ENCODE assay signal across 26 mouse cellular contexts in genomic region chr5:80039431-80039830, GRCm38 (mm10).
DNase-seq lines count a peak whose midpoint lies in the region; ATAC-seq and TF ChIP-seq lines count a peak whose summit lies in the region.
"Had no signal": no experiment of that assay in that cellular context is flagged by ENCODE, and none has a peak within 500 bp of the region (broad histone marks: within the 10 kb centered on the region; RNA-seq: fewer than 3 reads in every experiment).

No protein-coding gene starts in this region.

- intact Hi-C loops in gastrocnemius, postnatal 14 days (cut with DNase I; ENCODE audit: low total_unique reads), result no loop called here

- no peak for TF ChIP-seq POLR2A in kidney, adult 2 months (IDR thresholded peaks at IDR 0.05; ENCODE audit: low read depth, low read length)

- ATAC-seq in kidney, embryonic 16.5 days (ENCODE audit: low FRiP score, low TSS enrichment), result peak; percentile 92
- ATAC-seq: CD4-positive, CD25-positive, alpha-beta regulatory T cell, adult 4 months; forebrain, embryonic 13.5 days; inflammation-experienced regulatory T-cells, adult 6 months; lung, postnatal 0 days; midbrain, embryonic 16.5 days had no signal

- H3K27me3 ChIP-seq in kidney, embryonic 16.5 days (ENCODE audit: insufficient read depth, low read length), result no peaks in the 10 kb centered on the region
- H3K27me3 ChIP-seq in kidney, adult 2 months (replicated peaks; ENCODE audit: control insufficient read depth, insufficient read depth, low read length), result no peaks in the 10 kb centered on the region
- H3K27me3 ChIP-seq: embryonic facial prominence, embryonic 15.5 days; forebrain, embryonic 13.5 days; limb, embryonic 15.5 days; liver, embryonic 13.5 days had no signal

- no peak overlapping the region for H3K4me3 ChIP-seq in kidney, embryonic 16.5 days (ENCODE audit: low read length)
- H3K4me3 ChIP-seq in kidney, adult 2 months (ENCODE audit: insufficient read depth, low read depth, low read length), result no peak overlapping the region
- H3K4me3 ChIP-seq: embryonic facial prominence, embryonic 15.5 days; forebrain, embryonic 13.5 days; limb, embryonic 10.5 days; limb, embryonic 15.5 days; liver, embryonic 13.5 days had no signal

- H3K27ac ChIP-seq in kidney, embryonic 16.5 days (ENCODE audit: low read length), result no peak overlapping the region
- no peak overlapping the region for H3K27ac ChIP-seq in kidney, adult 2 months (ENCODE audit: insufficient read depth, low read depth, low read length)
- H3K27ac ChIP-seq: embryonic facial prominence, embryonic 15.5 days; forebrain, embryonic 13.5 days; limb, embryonic 10.5 days; limb, embryonic 15.5 days; liver, embryonic 13.5 days had no signal

- H3K4me1 ChIP-seq in kidney, embryonic 16.5 days (ENCODE audit: insufficient read depth, low read length), result no peaks in the 10 kb centered on the region
- H3K4me1 ChIP-seq in kidney, adult 2 months (ENCODE audit: control insufficient read depth, insufficient read depth, low read length), result no peaks in the 10 kb centered on the region
- H3K4me1 ChIP-seq: embryonic facial prominence, embryonic 15.5 days; forebrain, embryonic 13.5 days; limb, embryonic 10.5 days; limb, embryonic 15.5 days; liver, embryonic 13.5 days had no signal

- no peaks in the 10 kb centered on the region for H3K36me3 ChIP-seq in kidney, embryonic 16.5 days (ENCODE audit: insufficient read depth, low read length)
- H3K36me3 ChIP-seq in kidney, adult 2 months (ENCODE audit: control insufficient read depth, insufficient read depth, low read length), result no peaks in the 10 kb centered on the region
- H3K36me3 ChIP-seq: embryonic facial prominence, embryonic 15.5 days; limb, embryonic 10.5 days; limb, embryonic 15.5 days; liver, embryonic 13.5 days had no signal

- H3K4me2 ChIP-seq in kidney, embryonic 16.5 days (replicated peaks; ENCODE audit: low read depth, low read length), result no peak overlapping the region
- H3K4me2 ChIP-seq: embryonic facial prominence, embryonic 15.5 days; forebrain, embryonic 13.5 days; limb, embryonic 15.5 days; liver, embryonic 13.5 days had no signal

- H3K9ac ChIP-seq in kidney, embryonic 16.5 days (replicated peaks; ENCODE audit: low read length), result no peak overlapping the region
- H3K9ac ChIP-seq: embryonic facial prominence, embryonic 15.5 days; forebrain, embryonic 13.5 days; limb, embryonic 15.5 days; liver, embryonic 13.5 days had no signal

- 47% methylated on average over 2 of the region's 2 CpGs for WGBS in kidney, embryonic 16.5 days
- WGBS in kidney, adult 2 months, result 38% methylated on average over 2 of the region's 2 CpGs

- no peaks in the 10 kb centered on the region for H3K9me3 ChIP-seq in kidney, embryonic 16.5 days (ENCODE audit: low read length)
- H3K9me3 ChIP-seq: embryonic facial prominence, embryonic 15.5 days; forebrain, embryonic 13.5 days; limb, embryonic 10.5 days; limb, embryonic 15.5 days; liver, embryonic 13.5 days had no signal

- peak; percentile 7 to 8 for DNase-seq in frontal cortex, postnatal 36 days (ENCODE audit: low spot score in 2 of 2)
- no peak for DNase-seq in frontal cortex, postnatal 10 days (ENCODE audit: low spot score in 2 of 2)
- no peak for DNase-seq in kidney, adult 2 months
- peak; percentile 21 for DNase-seq in brain, adult 2 months (ENCODE audit: low read depth, low spot score)
- peak; percentile 13 for DNase-seq in retina, embryonic 14.5 days (ENCODE audit: low spot score)
- DNase-seq in gastrocnemius, postnatal 14 days, result no peak
- DNase-seq: adrenal gland, postnatal 14 days; cerebellum, adult 11-12 months; cerebellum, adult 9-11 months; gastrocnemius, postnatal 10 days; heart, postnatal 14 days; kidney, adult 11 months; kidney, postnatal 4 days; liver, embryonic 13.5 days; lung, adult 18-20 months; lung, postnatal 4 days; thymus, postnatal 4 days had no signal

- no peak for TF ChIP-seq CTCF in kidney, adult 2 months (conservative IDR thresholded peaks at IDR 0.05; ENCODE audit: insufficient read depth, insufficient read length, low read depth, low read length)

Comparison
In these comparisons a context has a peak if more than half of its experiments do, and no peak if none do; other contexts are left out.
1. DNase-seq: peak in frontal cortex, postnatal 36 days (2 of 2), brain, adult 2 months (single experiment) and retina, embryonic 14.5 days (single experiment); none in frontal cortex, postnatal 10 days (0 of 2), kidney, adult 2 months (single experiment) and gastrocnemius, postnatal 14 days (single experiment).